Mouse (Mus musculus) forebrain, embryonic 16.5 days (tissue): ENCODE data around the gene Rexo2. TPM values are rescaled to one million over a fixed set of nuclear protein-coding genes. Genes with fewer than 3 reads are reported as not detected.
A peak's percentile ranks its signal among the peaks of the same experiment; 100 is the strongest.
"Not testable (repeated sequence)": the region's sequence is repeated elsewhere in the genome, so short reads cannot be mapped to it uniquely, and the experiment has no call there.

Source experiments
- ATAC-seq: fragments of 200-750 bp; cut with Nextera tagmentation; 2 replicates; pipeline ENCODE4 v1.8.0; 2017; ENCODE audit warnings: mild to moderate bottlenecking, moderate library complexity
- H3K27ac ChIP-seq: fragments of 300-500 bp; sonication (generic); 2 replicates; pipeline ENCODE4 v1.5.1; 2014; ENCODE audit warnings: low read length, control low read depth
- H3K27me3 ChIP-seq: fragments of 300-500 bp; sonication (generic); replicated peaks from 2 replicates; pipeline ENCODE4 v1.6.1; 2014; ENCODE audit warnings: low read length; ENCODE audit not compliant: control insufficient read depth, insufficient read depth
- H3K36me3 ChIP-seq: fragments of 300-500 bp; sonication (generic); 2 replicates; pipeline ENCODE4 v1.6.1; 2014; ENCODE audit not compliant: control insufficient read depth, insufficient read depth
- H3K4me1 ChIP-seq: fragments of 300-500 bp; sonication (generic); replicated peaks from 2 replicates; pipeline ENCODE4 v1.6.1; 2014; ENCODE audit warnings: low read length; ENCODE audit not compliant: control insufficient read depth, insufficient read depth
- H3K4me2 ChIP-seq: fragments of 300-500 bp; sonication (generic); 2 replicates; pipeline ENCODE4 v1.6.1; 2014; ENCODE audit warnings: mild to moderate bottlenecking, low read length, control low read depth
- H3K4me3 ChIP-seq: fragments of 300-500 bp; sonication (generic); replicated peaks from 2 replicates; pipeline ENCODE4 v1.5.1; 2014; ENCODE audit warnings: mild to moderate bottlenecking, low read length, control low read depth
- H3K9ac ChIP-seq: fragments of 300-500 bp; sonication (generic); replicated peaks from 2 replicates; pipeline ENCODE4 v1.6.1; 2014; ENCODE audit warnings: low read depth, low read length, control low read depth
- H3K9me3 ChIP-seq: fragments of 300-500 bp; sonication (generic); 2 replicates; pipeline ENCODE4 v1.6.1; 2016; ENCODE audit warnings: low read length; ENCODE audit not compliant: control insufficient read depth
- WGBS: fragments of 180-500 bp; shearing (Covaris S2); extraction: QIAGEN DNeasy Blood & Tissue Kit; methylation state at CpG from one replicate; pipeline ENCODE4 v1.1.7; 2014; 5-methylcytosine and 5-hydroxymethylcytosine counted together
- polyA plus RNA-seq: library from polyadenylated mRNA; unstranded; fragments of >200 nt; fragmentation: Nextera tagmentation; extraction: Ambion mirVana; gene quantifications from 2 replicates; pipeline ENCODE4 v1.2.1, GENCODE M21; 2015

The Rexo2 gene
- 113 and 117 TPM in 2 replicates for polyA plus RNA-seq

GRCm38 (mm10) chr9:48480411-48481213 lies at the start of gene Rexo2:
Rexo2 (minus strand) TSS chr9:48480623.
- Histone ChIP-seq H3K4me1 (peaks cover 10% of the 10 kb centered on the region), H3K36me3 (peaks cover 2% of the 10 kb centered on the region; the same call in 1 of the 2 replicates), H3K4me3 (peak within 1 kb of the TSS; percentile 89), H3K9ac (peak within 1 kb of the TSS; percentile 82), H3K27ac (no peak within 1 kb of the TSS), H3K9me3 (no peaks in the 10 kb centered on the region), H3K4me2 (peak within 1 kb of the TSS; percentile 78), H3K27me3 (peaks cover 2% of the 10 kb centered on the region; the same call in 1 of the 2 replicates)
- WGBS: under 1% methylated on average over 49 of the region's 49 CpGs
- peak; percentile 100 for ATAC-seq

GRCm38 (mm10) chr9:48526520-48526919 lies 46.1 kb upstream of the Rexo2 start:
- Histone ChIP-seq H3K27me3 (no peaks in the 10 kb centered on the region), H3K27ac (no peak overlapping the region), H3K4me3 (no peak overlapping the region), H3K4me2 (no peak overlapping the region), H3K36me3 (no peaks in the 10 kb centered on the region), H3K9me3 (no peaks in the 10 kb centered on the region), H3K4me1 (no peaks in the 10 kb centered on the region), H3K9ac (no peak overlapping the region)
- WGBS: 90% methylated on average over 4 of the region's 4 CpGs
- ATAC-seq: no peak

- 6% methylated on average over 1 of the region's 1 CpGs for WGBS
- no peak overlapping the region for H3K9ac ChIP-seq
Measured at GRCm38 (mm10) chr9:48525566-48525965, 45.1 kb upstream of the Rexo2 start.

DNA sequence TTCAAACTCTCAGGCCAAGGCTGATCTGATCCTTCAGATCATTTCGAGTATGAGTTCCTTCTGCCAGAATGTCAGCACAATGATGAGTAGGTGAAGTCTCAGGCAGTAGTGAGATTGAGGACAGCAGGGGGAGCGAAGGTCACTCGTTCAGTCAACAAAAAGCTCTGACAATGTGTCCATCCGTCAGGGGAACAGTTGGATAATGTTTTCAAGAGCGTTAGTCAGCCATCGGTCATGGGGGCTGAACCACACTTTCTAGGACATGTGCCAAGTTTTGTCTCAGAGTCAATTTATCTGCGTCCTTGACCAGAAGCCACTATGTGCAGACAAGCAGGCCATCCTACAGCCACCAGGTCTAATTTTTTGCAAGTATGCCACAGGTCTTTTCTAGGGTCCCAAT lies 40.0 kb upstream of the Rexo2 start:
- not testable (repeated sequence) for H3K9me3 ChIP-seq, H3K9ac ChIP-seq, H3K36me3 ChIP-seq, H3K4me2 ChIP-seq, H3K27ac ChIP-seq, ATAC-seq, H3K4me3 ChIP-seq, H3K27me3 ChIP-seq
- H3K4me1 ChIP-seq: peaks cover 12% of the 10 kb centered on the region
- no CpG with 5 or more reads among the region's 7 CpGs for WGBS

More at GRCm38 (mm10) chr9:48525566-48525965, 45.1 kb upstream of the Rexo2 start:
- Histone ChIP-seq H3K4me1 (no peaks in the 10 kb centered on the region), H3K4me2 (no peak overlapping the region), H3K27ac (no peak overlapping the region), H3K36me3 (no peaks in the 10 kb centered on the region), H3K27me3 (no peaks in the 10 kb centered on the region), H3K4me3 (no peak overlapping the region), H3K9me3 (no peaks in the 10 kb centered on the region)
- no peak for ATAC-seq

DNA sequence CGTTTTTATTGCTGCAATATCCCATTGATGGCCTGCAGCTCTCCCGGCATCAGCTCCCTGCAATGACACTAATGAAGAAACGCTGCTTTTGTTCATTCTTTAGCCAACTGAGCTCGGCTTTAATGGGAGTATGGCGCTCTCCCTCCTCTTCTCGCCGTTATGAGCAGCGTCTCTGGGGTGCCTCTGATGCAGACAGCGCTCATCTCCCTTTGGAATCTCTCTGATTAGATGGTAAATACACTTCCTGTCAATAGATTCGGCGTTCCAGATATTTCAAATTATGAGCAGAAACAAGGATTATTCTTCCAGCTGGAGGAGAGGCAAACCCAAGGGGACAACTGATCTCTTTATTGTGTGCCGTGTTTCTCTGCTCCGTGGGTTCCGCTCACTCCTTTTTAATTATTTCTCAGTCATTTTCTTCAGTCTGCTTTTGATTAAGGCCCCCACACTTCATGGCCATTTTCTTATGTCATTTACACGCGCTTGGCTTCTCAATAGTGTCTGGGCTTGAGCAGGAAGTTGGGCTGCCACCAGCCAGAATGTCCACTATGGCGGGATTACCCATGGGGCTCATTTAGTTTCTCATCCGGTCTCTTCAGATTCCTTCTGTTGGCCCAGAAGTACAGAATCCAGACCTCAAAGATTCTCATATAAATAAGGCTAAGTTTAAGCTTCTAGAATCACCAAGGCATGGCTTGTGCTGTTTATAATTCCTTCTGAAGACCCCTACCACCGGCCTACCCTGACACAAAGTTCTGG lies 37.1 kb upstream of the Rexo2 start:
- H3K4me3 ChIP-seq: peak overlapping the region; percentile 30
- ATAC-seq: peak; percentile 85
- peak overlapping the region; percentile 53 for H3K4me2 ChIP-seq
- WGBS: 18% methylated on average over 19 of the region's 19 CpGs
- H3K9me3 ChIP-seq: no peaks in the 10 kb centered on the region
- H3K36me3 ChIP-seq: no peaks in the 10 kb centered on the region
- peaks cover 12% of the 10 kb centered on the region for H3K4me1 ChIP-seq
- peak overlapping the region; percentile 85 for H3K27ac ChIP-seq
- peak overlapping the region; percentile 58 for H3K9ac ChIP-seq
- H3K27me3 ChIP-seq: no peaks in the 10 kb centered on the region

- Histone ChIP-seq H3K27me3 (no peaks in the 10 kb centered on the region), H3K9ac (peak overlapping the region; percentile 58), H3K36me3 (no peaks in the 10 kb centered on the region), H3K4me3 (peak overlapping the region; percentile 30), H3K4me1 (peaks cover 12% of the 10 kb centered on the region), H3K27ac (peak overlapping the region; percentile 85), H3K4me2 (peak overlapping the region; percentile 53), H3K9me3 (no peaks in the 10 kb centered on the region)
- ATAC-seq: peak; percentile 92
- WGBS: 11% methylated on average over 11 of the region's 11 CpGs
Measured at GRCm38 (mm10) chr9:48516615-48517371, 36.4 kb upstream of the Rexo2 start.

DNA sequence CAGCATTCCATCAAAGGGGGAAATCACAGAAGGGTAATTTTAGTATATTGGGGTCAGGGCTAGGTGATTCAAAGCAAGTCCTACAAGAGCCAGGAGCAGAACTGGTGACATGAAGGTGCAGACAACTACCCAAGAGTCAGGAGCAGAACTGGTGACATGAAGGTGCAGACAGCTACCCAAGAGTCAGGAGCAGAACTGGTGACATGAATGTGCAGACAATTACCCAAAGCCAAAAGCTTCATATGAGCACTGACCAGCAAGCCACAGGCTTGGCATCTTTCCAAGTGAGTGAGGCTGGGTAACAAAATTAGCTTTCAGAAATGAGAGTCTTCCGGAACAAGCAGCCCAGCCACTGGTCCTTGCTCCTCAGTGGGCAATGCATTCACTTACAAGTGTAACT lies 34.9 kb upstream of the Rexo2 start:
- no peaks in the 10 kb centered on the region for H3K36me3 ChIP-seq
- H3K4me1 ChIP-seq: peaks cover 12% of the 10 kb centered on the region
- no peaks in the 10 kb centered on the region for H3K27me3 ChIP-seq
- H3K9me3 ChIP-seq: no peaks in the 10 kb centered on the region
- no peak for ATAC-seq
- H3K27ac ChIP-seq: no peak overlapping the region
- H3K4me2 ChIP-seq: no peak overlapping the region
- no peak overlapping the region for H3K9ac ChIP-seq
- H3K4me3 ChIP-seq: no peak overlapping the region
- WGBS: 53% methylated on average over 1 of the region's 1 CpGs

GRCm38 (mm10) chr9:48510134-48510533 lies 29.7 kb upstream of the Rexo2 start:
- H3K27me3 ChIP-seq: no peaks in the 10 kb centered on the region
- no peak overlapping the region for H3K4me2 ChIP-seq
- ATAC-seq: no peak
- 0 out of 2 replicates have a peak, but pooled peaks cover 3% of the 10 kb centered on the region for H3K4me1 ChIP-seq
- no peak overlapping the region for H3K4me3 ChIP-seq
- no peaks in the 10 kb centered on the region for H3K9me3 ChIP-seq
- H3K27ac ChIP-seq: no peak overlapping the region
- H3K36me3 ChIP-seq: no peaks in the 10 kb centered on the region
- no peak overlapping the region for H3K9ac ChIP-seq
- 81% methylated on average over 5 of the region's 5 CpGs for WGBS
